Mouse (Mus musculus) liver, embryonic 13.5 days (tissue): Measurements from ENCODE around the gene Pitpnc1. TPM values are rescaled to one million over a fixed set of nuclear protein-coding genes. Genes with fewer than 3 reads are reported as not detected.
"Not testable (repeated sequence)": the region's sequence is repeated elsewhere in the genome, so short reads cannot be mapped to it uniquely, and the experiment has no call there.

Experiments
- ATAC-seq: fragments of 200-750 bp; cut with Nextera tagmentation; 2 replicates; pipeline ENCODE4 v1.8.0; 2017; ENCODE audit warnings: low read depth, mild to moderate bottlenecking, moderate number of reproducible peaks, moderate library complexity
- DNase-seq: peaks from one replicate; pipeline ENCODE4 v3.0.0; 2022
- H3K27ac ChIP-seq: fragments of 300-500 bp; sonication (generic); 2 replicates; pipeline ENCODE4 v1.5.1; 2015; ENCODE audit warnings: moderate library complexity, mild to moderate bottlenecking, inconsistent platforms
- H3K27me3 ChIP-seq: fragments of 300-500 bp; sonication (generic); 2 replicates; pipeline ENCODE4 v1.6.1; 2015; ENCODE audit warnings: mild to moderate bottlenecking, inconsistent platforms
- H3K36me3 ChIP-seq: fragments of 300-500 bp; sonication (generic); 2 replicates; pipeline ENCODE4 v1.6.1; 2015; ENCODE audit warnings: mild to moderate bottlenecking, inconsistent platforms
- H3K4me1 ChIP-seq: fragments of 300-500 bp; sonication (generic); replicated peaks from 2 replicates; pipeline ENCODE4 v1.6.1; 2015; ENCODE audit warnings: inconsistent platforms
- H3K4me2 ChIP-seq: fragments of 300-500 bp; sonication (generic); 2 replicates; pipeline ENCODE4 v1.6.1; 2015; ENCODE audit warnings: inconsistent platforms, mild to moderate bottlenecking, moderate library complexity
- H3K4me3 ChIP-seq: fragments of 300-500 bp; sonication (generic); replicated peaks from 2 replicates; pipeline ENCODE4 v1.5.1; 2015; ENCODE audit warnings: mild to moderate bottlenecking, inconsistent platforms
- H3K9ac ChIP-seq: fragments of 300-500 bp; sonication (generic); 2 replicates; pipeline ENCODE4 v1.6.1; 2015; ENCODE audit warnings: mild to moderate bottlenecking, inconsistent platforms
- H3K9me3 ChIP-seq: fragments of 300-500 bp; sonication (generic); replicated peaks from 2 replicates; pipeline ENCODE4 v1.6.1; 2016; ENCODE audit warnings: inconsistent platforms
- WGBS: fragments of 180-500 bp; shearing (Covaris S2); methylation state at CpG from one replicate; pipeline ENCODE4 v1.1.7; 2015; ENCODE audit not compliant: insufficient replicate concordance; 5-methylcytosine and 5-hydroxymethylcytosine counted together
- polyA plus RNA-seq: library from polyadenylated mRNA; unstranded; fragments of >200 nt; fragmentation: Nextera tagmentation; extraction: Ambion mirVana; gene quantifications from 2 replicates; pipeline ENCODE4 v1.2.1, GENCODE M21; 2015

The Pitpnc1 gene
- polyA plus RNA-seq = 7.4 and 8.3 TPM in 2 replicates

DNA sequence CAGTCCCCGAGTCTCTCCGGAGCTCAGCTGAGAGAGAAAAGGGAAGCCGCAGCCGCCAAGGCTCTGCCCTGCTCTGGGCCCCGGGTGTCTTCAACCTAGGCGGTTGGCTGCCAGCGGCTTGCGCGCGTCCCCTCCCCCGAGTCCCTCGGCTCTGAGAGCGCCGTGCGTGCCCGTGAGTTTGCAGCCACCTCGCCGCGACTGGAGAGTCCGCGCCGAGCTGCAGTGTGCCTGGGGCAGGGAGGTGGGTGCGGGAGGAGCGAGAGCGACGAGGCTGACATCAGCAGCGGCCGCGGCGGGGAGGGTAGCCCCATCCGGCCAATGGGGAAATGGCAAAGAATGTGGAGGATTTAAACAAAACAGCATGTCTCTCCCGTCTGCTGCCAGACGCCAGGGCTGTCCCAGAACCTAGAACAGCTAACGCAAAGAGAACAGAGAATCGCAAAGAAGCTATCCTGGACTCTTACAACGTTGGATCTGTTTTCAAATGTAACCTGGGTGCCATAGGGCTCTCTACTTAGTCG is at the start of gene Pitpnc1:
Pitpnc1 (minus strand) TSS at position 179 of the 521 bp plus-strand sequence.
- peak; percentile 82 for ATAC-seq

DNA sequence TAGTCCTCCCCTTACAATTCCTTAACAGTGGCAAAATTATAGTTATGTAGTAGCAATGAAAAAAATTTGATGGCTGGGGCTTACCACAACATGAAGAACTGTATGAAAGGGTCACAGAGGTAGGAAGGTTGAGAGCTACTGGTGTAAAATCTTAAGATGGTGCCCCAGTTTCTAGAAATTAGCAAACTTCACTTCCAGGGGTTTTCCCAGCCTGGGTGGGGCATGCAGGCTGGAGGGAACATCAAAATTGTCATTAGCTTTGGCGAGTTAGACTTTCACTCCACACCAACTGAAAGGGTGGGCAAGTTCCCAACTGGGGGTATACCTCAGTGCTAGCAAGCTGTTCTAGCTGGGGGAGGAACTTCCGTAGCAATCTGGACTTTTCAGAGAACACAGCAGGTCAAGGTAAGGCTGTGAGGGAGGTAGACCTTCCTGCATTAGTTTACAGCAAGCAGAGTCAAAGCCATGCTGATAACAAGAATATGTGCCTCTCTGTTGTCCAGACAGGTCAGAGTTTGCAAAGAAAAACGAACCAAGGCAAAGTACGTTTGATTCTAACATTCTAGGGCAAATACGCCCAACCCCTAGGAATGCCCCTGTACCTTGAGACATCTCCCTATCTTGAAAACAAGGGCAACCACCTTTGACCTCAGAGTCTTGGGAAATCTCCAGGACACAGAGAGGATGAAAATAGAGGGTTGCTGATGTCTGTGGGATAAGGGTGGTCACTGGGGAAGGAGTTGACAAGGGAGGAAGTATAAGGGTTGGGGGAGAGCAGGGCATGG is 48.3 kb upstream of the Pitpnc1 start:
- Histone ChIP-seq H3K4me2 (no peak overlapping the region), H3K9ac (no peak overlapping the region), H3K9me3 (no peaks in the 10 kb centered on the region), H3K27ac (no peak overlapping the region), H3K27me3 (no peaks in the 10 kb centered on the region), H3K4me3 (no peak overlapping the region), H3K36me3 (no peaks in the 10 kb centered on the region), H3K4me1 (no peaks in the 10 kb centered on the region)
- DNase-seq (no peak), ATAC-seq (no peak)
- 53% methylated on average over 5 of the region's 5 CpGs for WGBS

More for the DNA sequence above, at the start of gene Pitpnc1:
- under 1% methylated on average over 37 of the region's 37 CpGs for WGBS
- H3K4me1 ChIP-seq = peaks cover 44% of the 10 kb centered on the region
- DNase-seq = peak; percentile 87
- no peaks in the 10 kb centered on the region for H3K36me3 ChIP-seq
- H3K27ac ChIP-seq = peak within 1 kb of the TSS; percentile 97
- peak within 1 kb of the TSS; percentile 91 for H3K4me3 ChIP-seq
- no peaks in the 10 kb centered on the region for H3K9me3 ChIP-seq
- peak within 1 kb of the TSS; percentile 99 for H3K4me2 ChIP-seq
- H3K9ac ChIP-seq = peak within 1 kb of the TSS; percentile 96
- H3K27me3 ChIP-seq = no peaks in the 10 kb centered on the region

DNA sequence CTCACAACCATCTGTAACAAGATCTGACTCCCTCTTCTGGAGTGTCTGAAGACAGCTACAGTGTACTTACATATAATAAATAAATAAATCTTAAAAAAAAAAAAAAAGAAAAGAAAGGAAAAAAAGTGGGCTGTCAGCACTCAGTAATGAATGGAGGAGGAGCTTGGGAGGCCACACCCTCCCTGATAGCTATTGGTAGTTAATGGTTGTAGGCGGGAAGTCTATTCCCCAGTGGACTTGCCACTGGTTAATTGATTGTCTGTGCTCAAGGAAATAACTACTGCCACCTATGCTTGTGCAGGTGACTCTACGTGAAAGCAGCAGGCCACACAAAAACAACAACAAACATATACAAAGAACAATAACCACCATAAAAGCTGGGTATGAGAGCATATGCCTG is 45.9 kb upstream of the Pitpnc1 start:
- H3K4me3 ChIP-seq = no peak overlapping the region
- WGBS = 77% methylated on average over 2 of the region's 2 CpGs
- no peak overlapping the region for H3K27ac ChIP-seq
- H3K4me2 ChIP-seq = no peak overlapping the region
- DNase-seq (no peak), ATAC-seq (no peak)
- H3K4me1 ChIP-seq = no peaks in the 10 kb centered on the region; the same call in 1 of the 2 replicates
- no peak overlapping the region for H3K9ac ChIP-seq
- H3K36me3 ChIP-seq = no peaks in the 10 kb centered on the region
- H3K9me3 ChIP-seq = no peaks in the 10 kb centered on the region
- H3K27me3 ChIP-seq = no peaks in the 10 kb centered on the region

DNA sequence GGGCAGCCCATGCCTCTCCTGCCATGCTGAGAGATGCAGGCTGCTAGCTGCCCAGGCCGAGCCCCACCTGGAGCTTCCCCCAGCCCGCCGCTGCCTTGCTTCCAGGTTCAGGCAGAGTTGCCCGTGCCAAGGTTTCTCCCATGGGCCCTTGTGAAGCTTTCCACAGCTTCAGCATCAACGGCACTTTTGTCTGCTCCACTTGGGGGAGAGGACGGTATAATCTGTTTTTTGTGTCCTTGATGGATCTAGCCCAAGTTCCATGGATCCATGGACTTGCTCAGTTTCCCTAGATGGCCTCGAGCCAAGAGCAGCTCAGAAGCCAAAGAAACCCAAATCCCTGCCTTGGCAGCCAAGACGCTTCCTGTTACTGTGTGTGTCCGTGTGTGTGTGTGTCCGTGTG is 42.5 kb upstream of the Pitpnc1 start:
- WGBS = 73% methylated on average over 10 of the region's 10 CpGs
- DNase-seq = no peak

DNA sequence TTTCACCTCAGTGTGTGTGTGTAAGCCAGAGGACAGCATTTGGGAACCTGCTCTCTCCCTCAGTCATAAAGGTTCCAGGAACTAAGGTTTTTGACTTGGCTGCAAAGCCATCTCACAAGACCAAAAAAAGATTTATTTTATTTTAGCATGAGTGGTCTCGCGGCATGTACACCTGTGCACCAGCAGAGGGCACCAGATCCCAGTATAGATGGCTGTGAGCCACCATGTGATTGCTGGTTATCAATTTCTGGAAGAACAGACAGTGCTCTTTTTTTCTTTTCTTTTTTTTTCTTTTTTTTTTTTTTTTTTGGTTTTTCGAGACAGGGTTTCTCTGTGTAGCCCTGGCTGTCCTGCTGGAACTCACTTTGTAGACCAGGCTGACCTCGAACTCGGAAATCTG is 41.5 kb upstream of the Pitpnc1 start:
- not testable (repeated sequence) for H3K9ac ChIP-seq, H3K27me3 ChIP-seq, H3K36me3 ChIP-seq, H3K27ac ChIP-seq, H3K4me2 ChIP-seq, H3K4me3 ChIP-seq, H3K9me3 ChIP-seq, ATAC-seq
- peak; percentile 19 for DNase-seq
- WGBS = 32% methylated on average over 5 of the region's 5 CpGs
- H3K4me1 ChIP-seq = peaks cover 21% of the 10 kb centered on the region

More for the DNA sequence above, 42.5 kb upstream of the Pitpnc1 start:
- Histone ChIP-seq H3K9me3 (no peaks in the 10 kb centered on the region), H3K36me3 (no peaks in the 10 kb centered on the region), H3K27me3 (no peaks in the 10 kb centered on the region), H3K4me2 (no peak overlapping the region), H3K4me1 (peaks cover 21% of the 10 kb centered on the region), H3K4me3 (no peak overlapping the region), H3K27ac (no peak overlapping the region), H3K9ac (no peak overlapping the region)
- ATAC-seq = no peak

DNA sequence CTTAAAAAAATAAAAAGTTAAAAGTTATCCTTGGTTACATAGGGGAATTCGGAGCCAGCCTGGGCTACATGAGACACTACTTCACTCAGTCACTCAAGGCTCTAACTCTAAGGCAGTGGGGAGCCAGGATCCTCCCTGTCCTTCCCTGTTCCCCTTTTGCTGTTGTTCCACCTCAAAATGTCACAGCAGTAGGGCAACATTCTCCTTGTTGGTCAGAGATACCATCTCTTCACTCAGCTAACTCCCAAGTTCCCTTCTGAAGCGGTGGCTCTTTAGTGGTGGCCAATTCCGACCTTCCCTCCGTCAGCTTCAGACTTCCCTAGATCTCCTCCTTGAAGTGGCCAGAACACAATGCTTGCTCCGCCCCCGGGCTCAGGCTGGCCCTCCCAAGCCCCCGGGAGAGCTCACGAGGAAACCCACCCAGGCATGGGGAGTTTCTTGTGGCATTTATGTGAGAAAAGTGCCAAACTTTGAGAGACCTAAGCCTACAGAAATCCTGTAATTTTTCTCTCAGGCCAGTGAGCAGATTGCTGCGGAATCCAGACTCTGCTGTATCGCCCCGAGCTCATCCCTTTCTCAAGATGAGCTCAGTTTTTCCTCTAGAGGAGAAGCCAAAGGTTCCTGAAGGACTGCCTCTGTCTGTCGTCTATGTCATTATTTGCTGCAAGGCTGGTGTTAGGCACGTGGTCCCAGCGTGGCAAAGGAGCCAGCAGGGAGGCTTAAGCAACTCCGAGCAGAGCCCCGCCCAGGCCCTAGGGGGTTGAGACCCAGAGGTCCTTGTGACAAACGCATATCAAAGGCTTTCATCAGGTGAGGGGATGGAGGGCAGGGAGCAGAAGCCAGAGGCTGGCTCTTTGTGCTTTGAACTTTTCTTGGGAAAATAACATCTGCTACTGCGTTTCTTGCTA is 40.1 kb upstream of the Pitpnc1 start:
- H3K4me2 ChIP-seq = peak overlapping the region; percentile 44
- ATAC-seq (peak; percentile 56), DNase-seq (no peak)
- peak overlapping the region; percentile 16; the same call in 1 of the 2 replicates for H3K4me3 ChIP-seq
- peak overlapping the region; percentile 37; the same call in 1 of the 2 replicates for H3K9ac ChIP-seq
- H3K9me3 ChIP-seq = no peaks in the 10 kb centered on the region
- H3K27ac ChIP-seq = no peak overlapping the region
- H3K4me1 ChIP-seq = peaks cover 21% of the 10 kb centered on the region
- no peaks in the 10 kb centered on the region for H3K36me3 ChIP-seq
- 3% methylated on average over 18 of the region's 18 CpGs for WGBS
- H3K27me3 ChIP-seq = no peaks in the 10 kb centered on the region

DNA sequence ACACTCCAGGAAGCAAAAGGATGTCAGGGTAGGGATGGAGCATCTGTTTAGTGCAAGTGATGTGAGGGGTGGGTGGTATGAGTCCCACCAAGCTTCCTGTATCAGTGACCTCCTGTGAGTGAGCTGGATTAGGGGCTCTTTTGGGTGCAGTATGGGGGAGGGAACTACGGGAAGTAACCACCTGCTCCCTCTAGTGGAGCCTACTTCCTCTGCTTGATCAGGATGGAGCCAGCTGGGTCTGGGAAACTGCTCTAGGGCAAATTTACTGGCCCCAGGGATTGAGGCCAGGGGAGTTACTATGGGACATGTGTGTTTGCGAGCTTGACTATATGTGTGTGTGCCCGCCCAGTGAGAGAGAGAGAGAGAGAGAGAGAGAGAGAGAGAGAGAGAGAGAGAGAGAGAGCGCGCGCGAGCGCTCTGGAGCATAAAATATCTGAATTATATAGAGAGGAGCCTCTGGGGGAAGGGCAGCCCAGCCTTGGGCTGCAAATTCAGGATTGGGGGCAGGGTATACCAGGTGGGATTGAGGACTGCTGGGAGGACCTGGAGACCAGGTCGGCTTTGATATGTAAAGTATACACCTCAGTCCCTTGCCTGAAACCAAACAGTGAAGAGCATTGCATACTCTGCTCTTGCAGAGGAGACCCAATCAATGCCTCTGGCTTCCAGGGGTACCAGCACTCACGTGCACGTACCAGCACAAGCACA is 39.3 kb upstream of the Pitpnc1 start:
- Histone ChIP-seq H3K27me3 (no peaks in the 10 kb centered on the region), H3K36me3 (no peaks in the 10 kb centered on the region), H3K9me3 (no peaks in the 10 kb centered on the region), H3K4me3 (no peak overlapping the region), H3K27ac (no peak overlapping the region), H3K4me2 (peak overlapping the region; percentile 44; the same call in 1 of the 2 replicates), H3K9ac (no peak overlapping the region), H3K4me1 (peaks cover 21% of the 10 kb centered on the region)
- 20% methylated on average over 11 of the region's 11 CpGs for WGBS
- ATAC-seq = 0 out of 2 replicates have a peak, but pooled peaks have one; percentile 19
- no peak for DNase-seq

DNA sequence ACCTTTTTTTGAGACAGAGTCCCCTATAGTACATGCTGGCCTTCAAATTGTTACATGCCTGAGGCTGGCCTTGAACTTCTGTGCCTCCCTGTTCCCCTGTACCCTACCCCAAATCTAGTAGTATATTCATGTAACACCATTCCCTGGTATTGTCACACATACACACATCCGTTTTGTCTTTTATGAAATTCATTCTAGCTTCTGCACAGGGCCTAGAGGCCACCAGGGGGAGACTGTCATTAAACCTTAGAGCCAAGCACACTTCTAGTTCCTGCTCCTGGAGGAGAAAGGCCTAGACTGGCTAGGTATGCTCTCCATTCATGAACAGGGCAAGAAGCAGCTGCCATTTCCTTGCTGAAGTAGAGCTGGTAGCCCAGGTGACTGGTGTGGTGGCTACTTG is 35.8 kb upstream of the Pitpnc1 start:
- ATAC-seq = no peak
- Histone ChIP-seq H3K36me3 (no peaks in the 10 kb centered on the region), H3K4me2 (no peak overlapping the region), H3K27ac (no peak overlapping the region), H3K9me3 (no peaks in the 10 kb centered on the region), H3K9ac (no peak overlapping the region), H3K4me1 (peaks cover 20% of the 10 kb centered on the region), H3K4me3 (no peak overlapping the region), H3K27me3 (no peaks in the 10 kb centered on the region)
- 63% methylated on average over 1 of the region's 1 CpGs for WGBS
- DNase-seq = no peak

DNA sequence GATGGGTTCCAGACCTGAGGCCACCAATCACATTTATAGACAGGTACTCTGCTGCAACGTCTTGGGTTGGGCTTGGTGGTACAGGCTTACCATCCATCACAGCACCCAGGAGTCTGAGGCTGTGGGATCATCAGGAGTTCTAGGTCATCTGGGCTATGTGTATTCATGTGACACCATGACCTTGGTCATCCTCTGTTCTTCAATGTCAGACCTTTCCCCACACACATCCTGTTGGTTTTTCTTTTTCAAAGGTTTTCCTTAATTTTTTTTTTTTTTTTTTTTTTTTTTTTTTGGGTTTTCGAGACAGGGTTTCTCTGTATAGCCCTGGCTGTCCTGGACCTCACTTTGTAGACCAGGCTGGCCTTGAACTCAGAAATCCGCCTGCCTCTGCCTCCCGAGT is 33.9 kb upstream of the Pitpnc1 start:
- not testable (repeated sequence) for DNase-seq, ATAC-seq, H3K36me3 ChIP-seq, H3K9ac ChIP-seq, H3K4me3 ChIP-seq, H3K4me1 ChIP-seq, H3K9me3 ChIP-seq, H3K27me3 ChIP-seq, H3K4me2 ChIP-seq, H3K27ac ChIP-seq
- 76% methylated on average over 3 of the region's 4 CpGs for WGBS

DNA sequence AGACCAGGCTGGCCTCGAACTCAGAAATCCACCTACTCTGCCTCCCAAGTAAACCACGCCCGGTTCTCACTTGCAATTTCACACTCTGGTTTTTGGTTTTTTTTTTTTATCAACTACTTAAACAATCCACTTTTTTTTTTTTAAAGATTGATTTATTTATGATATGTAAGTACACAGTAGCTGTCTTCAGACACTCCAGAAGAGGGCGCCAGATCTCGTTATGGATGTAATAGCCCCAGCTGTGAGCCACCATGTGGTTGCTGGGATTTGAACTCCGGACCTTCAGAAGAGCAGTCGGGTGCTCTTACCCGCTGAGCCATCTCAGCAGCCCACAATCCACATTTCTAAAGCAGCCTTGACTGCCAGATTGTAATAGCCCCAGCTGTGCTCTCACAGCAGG is 32.3 kb upstream of the Pitpnc1 start:
- H3K27ac ChIP-seq = no peak overlapping the region
- no peak overlapping the region for H3K4me2 ChIP-seq
- H3K36me3 ChIP-seq = peaks cover 19% of the 10 kb centered on the region
- ATAC-seq (no peak), DNase-seq (no peak)
- no peak overlapping the region for H3K4me3 ChIP-seq
- WGBS = 69% methylated on average over 8 of the region's 8 CpGs
- H3K4me1 ChIP-seq = no peaks in the 10 kb centered on the region
- H3K27me3 ChIP-seq = no peaks in the 10 kb centered on the region
- H3K9ac ChIP-seq = no peak overlapping the region
- H3K9me3 ChIP-seq = no peaks in the 10 kb centered on the region

DNA sequence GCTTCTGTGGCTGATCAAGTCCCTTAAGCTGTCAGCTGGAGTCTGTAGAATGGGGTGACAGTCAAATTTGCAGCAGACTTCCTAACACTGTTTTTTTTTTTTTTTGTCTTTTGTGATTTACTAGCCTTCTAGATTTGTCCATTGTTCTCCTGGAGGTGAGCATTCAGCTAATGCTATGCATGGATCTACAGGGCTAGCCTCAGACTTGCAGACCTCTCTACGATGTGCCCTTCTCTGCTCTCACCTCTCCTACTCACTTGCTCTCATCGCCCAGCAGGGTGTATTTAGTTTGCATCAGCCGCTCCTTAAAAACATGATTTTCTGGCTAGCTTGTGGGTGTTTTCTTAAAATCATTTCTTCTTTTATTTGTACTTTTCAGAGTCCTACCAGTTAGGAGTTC is 13.8 kb upstream of the Pitpnc1 start:
- no peaks in the 10 kb centered on the region for H3K9me3 ChIP-seq
- DNase-seq (no peak), ATAC-seq (no peak)
- H3K9ac ChIP-seq = no peak overlapping the region
- 87% methylated on average over 3 of the region's 3 CpGs for WGBS
- peaks cover 33% of the 10 kb centered on the region for H3K4me1 ChIP-seq
- H3K36me3 ChIP-seq = peaks cover 54% of the 10 kb centered on the region
- H3K4me3 ChIP-seq = no peak overlapping the region
- H3K27ac ChIP-seq = no peak overlapping the region
- no peak overlapping the region for H3K4me2 ChIP-seq
- H3K27me3 ChIP-seq = no peaks in the 10 kb centered on the region
